Mouse (Mus musculus) left cerebral cortex, adult 18-20 months (tissue): ENCODE measurements at regions not wholly inside any gene's neighbourhood (a gene's known extent, or its start where the extent isn't known, plus 50 kb on each side); places are given as distances from the start of the nearest gene placed in this dataset.

Experiments used
- DNase-seq, 2 experiments: peaks; one replicate each; pipeline ENCODE4 v3.0.0; 2021 to 2022; ENCODE audit warnings: low spot score in 2 of 2, mixed read lengths in 1 of 2

DNA sequence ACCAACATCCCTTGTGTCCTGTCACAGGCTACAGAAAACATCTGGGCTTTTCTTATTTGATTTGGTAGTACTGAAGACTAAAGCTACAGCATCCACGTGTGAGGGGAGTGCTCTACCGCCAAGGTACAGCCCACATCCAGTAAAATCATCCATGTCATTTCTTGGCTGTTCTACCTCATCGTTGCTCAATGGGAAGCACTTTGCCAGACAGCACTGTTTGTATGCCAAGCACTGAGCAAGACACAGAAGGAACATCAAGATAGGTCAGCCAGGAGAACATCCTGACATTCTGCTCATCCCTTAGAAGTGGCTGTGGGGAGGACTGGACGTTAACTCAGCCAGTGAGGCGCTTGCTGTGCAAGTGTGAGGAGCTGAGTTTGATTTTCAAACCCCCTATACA lies 178.9 kb downstream of the Insig2 start:
- no peak for DNase-seq

- no peak for DNase-seq
These were observed 177.8 kb downstream of the Insig2 start for GRCm38 (mm10) chr1:121154616-121155015.

DNA sequence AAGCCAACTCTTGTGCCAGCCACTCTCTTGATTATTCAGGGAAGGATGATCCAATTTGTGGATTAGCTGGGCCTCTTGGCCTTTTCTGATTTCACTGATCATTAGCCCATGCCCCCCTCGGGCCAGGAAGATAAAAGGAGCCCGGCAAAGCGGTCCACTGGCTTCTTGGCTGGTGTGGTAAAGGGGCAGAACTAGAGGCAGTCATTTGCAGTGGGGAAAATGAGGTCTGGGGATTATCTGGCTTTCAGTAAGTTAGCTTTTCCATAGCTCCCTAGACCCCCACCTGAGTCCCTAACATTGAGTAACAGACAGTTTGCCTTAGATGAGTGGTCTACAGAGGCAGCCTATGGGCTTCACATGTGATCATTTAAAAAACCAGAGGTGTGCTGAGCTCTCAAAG lies 163.7 kb downstream of the Insig2 start:
- no peak for DNase-seq

GRCm38 (mm10) chr1:121176541-121176940 lies 155.8 kb downstream of the Insig2 start:
- DNase-seq, result no peak

DNA sequence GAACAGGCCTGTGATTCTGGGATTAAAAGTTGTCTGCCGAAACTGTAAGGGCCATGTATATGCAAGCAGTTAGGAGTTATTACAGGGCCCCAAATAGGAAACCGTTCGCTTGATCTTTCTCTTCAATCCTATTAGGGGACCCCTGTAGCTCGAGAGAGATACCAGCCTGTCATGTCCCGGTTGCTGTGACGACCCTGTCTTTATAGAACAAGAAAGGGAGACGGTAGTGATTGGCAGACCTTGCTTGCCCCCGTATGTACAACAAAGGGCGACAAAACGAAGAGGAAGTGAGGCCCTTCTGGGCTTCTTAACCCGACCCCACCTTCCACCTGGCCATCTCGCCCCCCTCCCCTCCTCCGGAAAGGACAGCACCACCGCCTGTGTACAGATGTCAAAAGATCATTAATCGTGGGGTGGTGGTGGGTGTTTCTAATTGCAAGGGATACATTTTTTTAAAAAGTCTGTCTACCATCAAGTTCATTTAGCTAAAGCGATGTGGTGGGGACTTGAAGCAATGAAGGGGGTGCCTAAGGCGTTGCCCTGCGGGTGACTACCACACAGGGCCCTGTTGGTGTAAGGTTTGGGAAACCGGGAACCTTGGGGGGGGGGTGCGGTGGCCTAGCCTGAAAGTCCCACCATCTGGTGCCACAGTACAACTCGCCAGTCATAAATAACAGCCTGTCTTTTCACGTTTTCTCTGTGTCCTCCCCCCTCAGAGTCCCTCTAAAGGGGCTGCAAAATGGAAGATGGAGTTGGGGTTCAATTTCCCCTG lies 155.1 kb downstream of the Insig2 start:
- no peak for DNase-seq

DNA sequence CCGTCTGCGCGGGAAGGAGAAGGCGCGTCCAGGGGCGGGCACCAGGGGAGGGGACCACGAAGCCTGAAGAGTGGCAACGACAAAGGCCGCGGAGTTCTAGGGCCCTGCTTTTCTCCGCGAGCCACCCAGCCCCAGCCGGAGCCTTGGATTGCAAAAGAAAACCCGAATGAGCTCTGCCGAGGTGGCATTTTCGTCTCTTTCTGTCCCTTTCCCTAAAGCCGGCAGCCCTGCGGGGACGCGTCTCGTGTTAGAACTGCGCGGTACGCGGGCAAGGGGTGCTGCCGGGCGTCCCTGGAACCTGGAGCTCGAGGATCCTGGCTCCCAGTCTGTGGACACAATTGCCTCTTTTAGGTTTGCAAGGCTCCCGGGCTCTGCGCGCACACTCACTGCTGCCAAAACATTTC lies 154.5 kb downstream of the Insig2 start:
- DNase-seq, result no peak

GRCm38 (mm10) chr1:121178611-121179245 lies 153.7 kb downstream of the Insig2 start:
- DNase-seq, result no peak

DNA sequence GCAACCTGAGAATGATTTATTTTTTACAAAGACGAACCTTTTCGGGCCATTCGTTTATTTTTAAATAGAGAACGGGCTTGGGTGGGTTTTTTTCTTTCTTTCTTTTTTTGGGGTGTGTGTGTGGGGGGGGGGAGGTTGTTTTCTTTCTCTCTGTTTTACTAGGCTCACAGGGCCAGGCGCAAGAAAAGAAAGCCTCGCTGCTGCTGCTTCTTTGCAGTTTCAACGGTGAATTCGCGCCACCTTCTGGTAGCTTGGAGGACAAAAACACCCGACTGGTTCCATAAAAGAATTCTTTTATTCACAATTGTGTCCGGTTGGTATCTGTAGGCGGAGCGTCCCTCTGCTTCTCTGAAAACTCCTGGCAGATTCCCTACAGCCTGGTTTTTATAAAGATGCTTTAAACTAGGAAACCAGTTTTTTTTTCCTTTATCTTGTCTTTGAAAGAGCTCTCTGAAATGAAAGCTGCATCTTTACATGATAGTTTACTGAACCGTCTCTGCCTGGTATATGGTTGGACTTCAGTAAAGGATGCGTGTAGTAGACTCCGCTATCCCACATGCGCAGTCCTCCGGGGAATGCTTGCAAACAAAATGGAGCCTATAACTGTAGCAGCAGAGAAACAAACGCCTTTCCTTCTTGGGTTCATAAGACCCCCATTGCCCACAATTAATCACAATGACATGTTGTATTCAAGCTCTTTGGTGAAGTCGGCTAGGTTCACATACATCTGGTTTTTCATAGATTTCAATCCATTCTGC lies 151.9 kb downstream of the Insig2 start:
- peak; percentile 83 to 84 for DNase-seq

DNA sequence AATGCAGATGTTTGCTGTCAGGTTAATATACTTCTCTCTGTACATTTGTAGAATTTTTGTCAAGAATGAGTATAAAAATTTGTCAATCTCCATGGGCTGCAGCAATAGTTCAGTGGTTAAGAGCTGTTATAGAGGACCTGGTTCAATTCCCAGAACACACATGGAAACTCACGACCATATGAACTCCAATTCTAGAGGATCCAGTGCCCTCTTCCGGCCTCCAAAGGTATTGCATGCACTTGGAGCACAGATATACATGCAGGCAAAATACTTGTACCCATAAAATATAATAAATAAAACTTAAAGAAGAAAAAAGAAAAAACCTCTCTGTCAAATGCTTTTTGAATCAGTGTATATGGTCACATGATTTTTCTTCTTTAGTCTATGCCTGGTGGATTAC lies 143.5 kb downstream of the Insig2 start:
- DNase-seq, result no peak

GRCm38 (mm10) chr1:121194800-121195199 lies 137.6 kb downstream of the Insig2 start:
- no peak for DNase-seq

DNA sequence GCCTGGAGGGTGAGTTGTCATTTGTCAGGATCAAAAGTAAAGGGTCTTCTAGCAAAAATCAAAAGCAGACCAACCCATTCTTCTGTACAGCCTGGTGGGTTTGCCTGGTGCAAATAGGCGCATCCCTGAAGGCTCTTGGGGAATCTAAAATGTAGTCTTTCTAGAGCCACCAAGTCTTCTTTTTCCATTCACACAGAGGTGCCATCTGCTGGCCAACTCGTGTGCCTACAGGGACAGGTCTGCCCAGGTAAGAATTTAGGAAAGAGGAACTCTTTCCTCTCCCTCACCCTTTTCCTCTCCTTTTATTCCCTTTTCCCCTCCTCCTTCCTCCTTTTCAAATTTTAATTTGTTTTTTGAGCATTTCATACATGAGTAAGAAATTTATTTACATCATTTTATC lies 116.5 kb downstream of the Insig2 start:
- DNase-seq, result peak in 1 of 2 experiments; percentile 35

DNA sequence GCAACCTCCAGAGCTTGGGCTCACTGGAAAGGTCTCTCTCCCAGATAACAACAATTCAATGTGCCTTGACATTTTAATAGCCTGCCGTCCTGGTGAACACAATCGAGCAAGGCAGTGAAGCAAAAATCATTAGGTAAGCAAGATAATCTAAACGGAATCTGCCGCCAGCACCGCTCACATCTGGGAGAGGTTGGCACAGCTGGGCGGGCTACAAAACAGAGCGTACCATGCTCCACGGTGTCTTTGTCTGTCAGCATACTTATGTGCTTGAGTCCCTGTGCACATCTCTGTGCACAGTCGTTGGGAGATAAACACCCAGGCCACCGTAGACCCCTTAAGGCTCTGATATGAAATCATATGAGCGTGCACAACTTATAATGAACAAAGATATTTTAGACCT lies 108.1 kb downstream of the Insig2 start:
- DNase-seq, result no peak

- no peak for DNase-seq
These were observed 105.7 kb downstream of the Insig2 start for GRCm38 (mm10) chr1:121226466-121227232.

GRCm38 (mm10) chr1:121227233-121227594 lies 105.2 kb downstream of the Insig2 start:
- no peak for DNase-seq

GRCm38 (mm10) chr1:121243576-121243975 lies 88.8 kb downstream of the Insig2 start:
- no peak for DNase-seq

- peak; percentile 1 to 29 for DNase-seq
These were observed 84.8 kb downstream of the Insig2 start for GRCm38 (mm10) chr1:121247556-121247955.

- DNase-seq, result no peak
These were observed 83.3 kb downstream of the Insig2 start for GRCm38 (mm10) chr1:121249081-121249480.

DNA sequence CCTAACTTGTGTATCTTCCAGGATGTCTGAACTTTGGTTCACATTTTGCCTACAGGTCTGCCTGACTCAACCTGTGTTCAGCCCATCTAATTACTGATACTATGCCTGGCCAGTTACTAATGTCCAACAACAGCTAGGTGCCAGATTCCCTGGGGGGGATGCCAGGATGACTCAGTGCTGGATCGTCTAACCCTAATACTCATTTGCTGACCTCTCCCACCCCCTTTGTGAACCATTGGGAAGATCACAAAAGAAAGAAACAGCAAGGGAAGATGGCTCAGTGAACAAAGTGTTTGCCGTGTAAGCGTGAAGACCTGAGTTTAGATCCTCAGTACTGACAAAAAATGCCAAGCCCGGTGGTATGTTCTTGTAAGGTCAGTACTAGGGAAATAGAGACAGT lies 81.7 kb downstream of the Insig2 start:
- DNase-seq, result no peak

GRCm38 (mm10) chr1:121252056-121252455 lies 80.3 kb downstream of the Insig2 start:
- no peak for DNase-seq

- no peak for DNase-seq
These were observed 78.2 kb downstream of the Insig2 start for GRCm38 (mm10) chr1:121254196-121254595.
